Mouse (Mus musculus) c-Kit-positive CD71-positive TER-119-positive erythroid progenitor cells, embryonic 14.5 days (primary cell): ENCODE results near the gene Ggt5.

Source experiments
- DNase-seq: peaks from one replicate; pipeline ENCODE4 v3.0.0-alpha.2; 2013; ENCODE audit warnings: low spot score

Gene Ggt5

GRCm38 (mm10) chr10:75568441-75568840 lies 20.7 kb upstream of the Ggt5 start:
- no peak for DNase-seq

GRCm38 (mm10) chr10:75568851-75569250 lies 20.3 kb upstream of the Ggt5 start:
- DNase-seq: no peak

- no peak for DNase-seq
These were observed 18.0 kb upstream of the Ggt5 start for GRCm38 (mm10) chr10:75570981-75571657.

- no peak for DNase-seq
These were observed 17.2 kb upstream of the Ggt5 start for GRCm38 (mm10) chr10:75571937-75572336.

GRCm38 (mm10) chr10:75573181-75573580 lies 16.0 kb upstream of the Ggt5 start:
- no peak for DNase-seq

- DNase-seq: no peak
These were observed 15.2 kb upstream of the Ggt5 start for GRCm38 (mm10) chr10:75573965-75574364.

- no peak for DNase-seq
These were observed 10.0 kb upstream of the Ggt5 start for GRCm38 (mm10) chr10:75579129-75579528.

- DNase-seq: peak; percentile 73
These were observed 3.1 kb upstream of the Ggt5 start for GRCm38 (mm10) chr10:75585876-75586552.

GRCm38 (mm10) chr10:75586553-75586879 lies 2.6 kb upstream of the Ggt5 start:
- DNase-seq: no peak

- no peak for DNase-seq
These were observed 1.4 kb upstream of the Ggt5 start for GRCm38 (mm10) chr10:75587781-75588180.

- no peak for DNase-seq
These were observed 804 bp upstream of the Ggt5 start for GRCm38 (mm10) chr10:75588336-75588735.

GRCm38 (mm10) chr10:75589651-75590050 lies 511 bp downstream of the Ggt5 start:
- DNase-seq: no peak

GRCm38 (mm10) chr10:75591211-75591894 lies 2.2 kb downstream of the Ggt5 start:
- DNase-seq: no peak

GRCm38 (mm10) chr10:75592585-75592984 lies 3.4 kb downstream of the Ggt5 start:
- DNase-seq: no peak

GRCm38 (mm10) chr10:75595981-75596380 lies 6.8 kb downstream of the Ggt5 start:
- no peak for DNase-seq

- no peak for DNase-seq
These were observed 11.1 kb downstream of the Ggt5 start for GRCm38 (mm10) chr10:75600189-75600730.

GRCm38 (mm10) chr10:75605162-75605846 lies 16.2 kb downstream of the Ggt5 start:
- DNase-seq: no peak

GRCm38 (mm10) chr10:75607253-75607652 lies 18.1 kb downstream of the Ggt5 start:
- no peak for DNase-seq

- DNase-seq: no peak
These were observed 19.8 kb downstream of the Ggt5 start for GRCm38 (mm10) chr10:75608975-75609374.

- DNase-seq: no peak
These were observed 21.3 kb downstream of the Ggt5 start for GRCm38 (mm10) chr10:75610486-75610885.

GRCm38 (mm10) chr10:75616044-75616443 lies 26.9 kb downstream of the Ggt5 start:
- no peak for DNase-seq

- no peak for DNase-seq
These were observed 31.7 kb downstream of the Ggt5 start for GRCm38 (mm10) chr10:75620818-75621217.
